Mouse (Mus musculus): ENCODE measurements at regions not wholly inside any gene's neighbourhood (a gene's known extent, or its start where the extent isn't known, plus 50 kb on each side); places are given as distances from the start of the nearest gene placed in this dataset.
A peak's percentile ranks its signal among the peaks of the same experiment; 100 is the strongest.

DNA sequence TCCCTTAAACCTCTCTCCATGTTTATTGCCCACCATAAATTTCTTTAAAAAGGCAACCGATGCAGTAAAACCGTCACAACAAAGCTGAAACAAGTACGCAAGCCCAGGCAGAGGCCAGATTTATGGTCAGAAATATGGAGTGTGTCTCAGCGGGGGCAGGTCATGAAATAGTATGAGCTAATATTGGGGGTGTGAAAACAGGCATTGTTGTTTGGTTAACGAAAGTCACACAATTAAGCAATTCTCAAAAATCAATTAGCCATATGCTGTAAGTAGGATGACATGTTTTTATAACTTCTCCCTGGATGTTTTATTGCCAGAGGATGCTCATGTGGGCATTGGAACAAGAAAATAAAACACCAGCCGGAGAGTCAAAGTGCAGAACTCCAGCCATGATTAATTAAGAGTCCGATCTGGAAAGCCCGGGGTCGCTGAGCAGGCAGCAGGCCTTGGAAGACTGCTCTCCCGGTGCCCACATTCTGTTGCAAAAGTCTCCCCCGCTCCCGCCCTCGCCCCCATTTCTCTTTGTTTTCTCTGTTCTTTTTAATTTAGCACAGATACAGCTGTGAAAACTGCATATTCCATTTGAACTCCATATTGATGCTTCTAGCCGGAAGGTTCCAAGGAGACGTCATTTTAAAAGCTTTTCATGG, 239.0 kb downstream of the Cxcl12 start:
- intact Hi-C loops (cut with DNase I; ENCODE audit: low total_unique reads), result no loop called here
- no peak for DNase-seq

DNA sequence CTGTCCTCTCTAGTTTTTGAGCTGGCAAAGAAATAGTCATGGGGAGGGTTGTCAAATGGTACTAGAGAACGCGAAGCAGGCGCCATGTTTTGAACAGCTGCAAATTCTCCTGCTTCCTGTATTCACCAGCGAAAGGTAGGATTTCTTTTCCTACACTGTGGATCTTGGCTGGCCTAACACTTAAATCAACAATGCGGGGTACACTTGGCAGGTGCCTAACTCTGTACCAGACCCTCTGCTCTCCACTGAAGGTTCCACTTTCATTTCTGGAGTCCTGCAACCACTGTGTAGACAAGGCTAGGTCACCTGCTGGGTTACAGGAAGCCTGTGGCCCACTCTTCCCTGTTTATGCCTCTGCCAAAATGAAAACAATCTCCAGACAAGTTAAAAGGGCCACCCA, 239.6 kb downstream of the Cxcl12 start:
- DNase-seq, result no peak

DNA sequence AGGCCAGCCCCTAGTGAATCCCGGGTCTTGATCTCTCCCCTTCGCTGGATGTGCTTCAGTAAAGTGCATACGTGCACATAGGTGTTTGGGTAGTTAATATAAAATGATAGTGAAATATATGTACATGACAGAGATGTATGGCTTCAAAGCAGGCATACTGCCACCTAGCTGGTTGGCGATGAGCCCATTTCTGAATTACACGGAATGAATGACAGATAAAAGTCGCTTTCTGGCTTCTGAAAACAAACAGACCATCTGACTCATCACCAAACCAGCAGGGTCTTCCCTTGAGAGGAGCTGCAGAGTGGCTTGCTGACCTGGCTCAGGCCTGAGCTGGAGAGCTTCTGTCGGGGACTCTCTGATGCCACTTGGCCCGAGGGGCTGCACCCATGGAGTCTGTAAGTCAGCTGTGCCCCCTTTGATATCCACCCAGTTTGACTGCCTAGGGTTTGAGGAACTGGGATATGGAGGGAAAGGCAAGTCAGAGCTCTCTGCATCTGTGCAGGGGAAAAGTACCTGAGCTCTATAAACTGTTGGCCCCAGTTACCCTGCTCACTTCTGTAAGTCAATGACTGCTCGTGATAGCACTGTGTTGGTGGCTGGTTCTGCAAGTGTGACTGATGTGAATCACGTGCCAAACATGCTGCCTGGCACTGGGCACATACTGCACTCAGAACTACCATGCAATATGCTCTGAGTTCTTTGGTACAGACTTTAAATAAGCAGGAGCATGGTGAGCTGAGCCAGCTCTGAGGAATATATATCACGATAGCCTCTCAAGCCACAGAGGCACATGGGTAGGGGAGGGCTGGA, 240.8 kb downstream of the Cxcl12 start:
- DNase-seq, result no peak
- intact Hi-C loops (cut with DNase I; ENCODE audit: low total_unique reads), result no loop called here

More for the DNA sequence above, 239.6 kb downstream of the Cxcl12 start:
- intact Hi-C loops (cut with DNase I; ENCODE audit: low total_unique reads), result no loop called here

DNA sequence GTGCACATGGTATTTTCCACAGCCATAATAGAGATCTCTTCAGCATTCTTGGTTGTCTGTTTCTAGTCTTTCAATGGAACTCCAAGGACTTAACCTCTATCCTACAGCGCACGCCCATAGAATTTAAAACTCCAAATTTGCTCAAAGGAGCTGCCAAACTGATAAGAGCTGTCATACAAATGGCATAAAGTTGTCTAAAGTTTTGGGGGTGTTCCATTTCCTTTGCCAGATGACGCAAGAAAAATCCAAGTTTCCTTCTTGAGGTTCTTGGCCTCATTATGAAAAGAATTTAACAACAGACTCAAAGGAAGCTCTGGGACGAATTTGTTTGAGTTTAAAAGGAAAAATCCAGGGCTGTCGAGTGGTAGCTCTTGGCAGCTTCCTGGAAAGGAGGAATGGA, 246.6 kb downstream of the Cxcl12 start:
- DNase-seq, result no peak

DNA sequence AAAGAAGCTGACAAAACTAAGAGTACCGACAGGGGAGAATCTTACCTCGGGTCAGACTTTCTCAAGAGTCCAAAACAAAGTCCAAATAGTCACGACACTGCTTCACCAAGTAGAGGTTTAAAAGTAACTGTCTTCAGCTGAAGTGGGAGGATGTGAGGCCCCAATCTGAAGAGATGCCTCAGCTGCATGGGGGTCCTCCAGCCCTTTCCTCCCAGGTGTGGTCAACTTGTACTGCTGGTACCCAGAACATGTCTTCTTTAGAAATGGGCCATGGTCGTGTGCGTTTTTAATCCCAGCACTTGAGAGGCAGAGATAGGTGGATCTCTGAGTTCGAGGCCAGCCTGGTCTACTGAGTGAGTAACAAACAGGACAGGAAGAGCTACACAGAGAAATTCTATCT, 247.6 kb downstream of the Cxcl12 start:
- intact Hi-C loops (cut with DNase I; ENCODE audit: low total_unique reads), result no loop called here
- no peak for DNase-seq

More for the DNA sequence above, 246.6 kb downstream of the Cxcl12 start:
- intact Hi-C loops (cut with DNase I; ENCODE audit: low total_unique reads), result no loop called here

DNA sequence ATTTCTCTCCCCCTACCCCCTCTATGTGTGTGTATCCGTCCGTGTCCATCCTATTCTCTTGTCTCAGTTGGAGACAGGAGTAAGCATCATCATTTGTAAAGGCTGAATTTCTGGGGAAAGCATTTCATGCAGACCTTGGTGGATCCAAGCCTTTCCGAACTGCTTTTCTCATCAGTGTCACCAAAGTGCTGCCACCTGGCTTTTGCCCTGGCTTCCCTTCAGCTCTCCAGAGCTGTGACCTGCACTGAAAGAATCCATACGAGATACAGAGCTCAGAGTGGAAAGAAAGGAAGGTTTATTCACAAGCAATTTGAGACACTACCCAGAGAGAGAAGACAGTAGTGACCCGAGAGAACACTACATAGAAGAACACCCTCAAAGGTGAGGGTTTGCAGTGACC, 248.1 kb downstream of the Cxcl12 start:
- DNase-seq, result no peak
- intact Hi-C loops (cut with DNase I; ENCODE audit: low total_unique reads), result no loop called here

DNA sequence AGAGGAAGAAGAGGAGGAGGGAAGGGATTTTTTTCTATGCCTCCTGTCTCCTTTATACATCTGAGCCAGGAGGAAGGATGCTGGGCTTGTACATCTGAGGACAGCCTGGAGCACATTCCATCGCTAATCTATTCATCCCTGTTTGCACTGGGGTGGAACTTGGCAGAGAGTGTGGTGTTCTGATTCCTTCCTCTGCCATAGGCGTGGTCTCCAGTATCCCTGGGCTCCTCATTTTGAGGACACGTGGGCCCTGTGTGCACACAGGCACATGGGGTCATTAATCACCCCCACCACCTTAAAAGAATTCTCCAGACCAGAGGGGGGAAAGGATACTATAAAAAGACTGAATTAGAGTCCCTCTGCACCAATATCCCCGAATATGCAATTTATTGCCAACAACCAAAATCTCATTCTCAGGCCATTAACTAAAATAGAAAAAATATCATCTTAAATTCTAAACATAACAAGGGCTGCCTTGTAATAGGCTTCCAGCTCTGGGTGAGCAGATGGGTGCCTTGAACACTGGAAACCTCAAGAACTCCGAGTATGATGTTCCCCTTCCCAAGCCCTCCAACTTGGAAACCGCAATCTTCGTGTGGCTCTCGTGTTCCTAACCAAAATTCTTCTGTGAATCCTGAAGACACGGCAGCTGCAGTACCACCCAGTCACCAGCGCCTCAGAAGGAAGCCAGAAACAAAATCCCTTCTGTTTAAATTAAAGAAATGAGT, 254.7 kb downstream of the Cxcl12 start:
- DNase-seq, result no peak
- intact Hi-C loops (cut with DNase I; ENCODE audit: low total_unique reads), result no loop called here

DNA sequence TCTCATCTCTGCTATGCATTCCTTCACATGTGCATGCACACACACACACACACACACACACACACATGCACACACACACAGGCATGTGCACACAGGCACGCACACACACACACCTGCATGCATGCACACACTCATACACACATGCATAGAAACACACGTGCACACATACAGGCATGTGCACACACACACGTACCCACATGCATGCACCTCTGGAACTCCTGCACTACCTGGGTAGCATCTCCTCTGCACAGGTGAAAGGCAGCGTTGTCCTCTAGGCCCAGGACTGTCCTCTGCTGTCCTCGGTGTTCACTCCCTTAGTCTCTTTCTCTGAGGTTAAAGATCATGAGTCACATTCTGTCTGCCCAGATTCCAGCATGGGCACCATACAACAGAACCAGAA, 258.0 kb downstream of the Cxcl12 start:
- intact Hi-C loops (cut with DNase I; ENCODE audit: low total_unique reads), result no loop called here
- DNase-seq, result no peak

DNA sequence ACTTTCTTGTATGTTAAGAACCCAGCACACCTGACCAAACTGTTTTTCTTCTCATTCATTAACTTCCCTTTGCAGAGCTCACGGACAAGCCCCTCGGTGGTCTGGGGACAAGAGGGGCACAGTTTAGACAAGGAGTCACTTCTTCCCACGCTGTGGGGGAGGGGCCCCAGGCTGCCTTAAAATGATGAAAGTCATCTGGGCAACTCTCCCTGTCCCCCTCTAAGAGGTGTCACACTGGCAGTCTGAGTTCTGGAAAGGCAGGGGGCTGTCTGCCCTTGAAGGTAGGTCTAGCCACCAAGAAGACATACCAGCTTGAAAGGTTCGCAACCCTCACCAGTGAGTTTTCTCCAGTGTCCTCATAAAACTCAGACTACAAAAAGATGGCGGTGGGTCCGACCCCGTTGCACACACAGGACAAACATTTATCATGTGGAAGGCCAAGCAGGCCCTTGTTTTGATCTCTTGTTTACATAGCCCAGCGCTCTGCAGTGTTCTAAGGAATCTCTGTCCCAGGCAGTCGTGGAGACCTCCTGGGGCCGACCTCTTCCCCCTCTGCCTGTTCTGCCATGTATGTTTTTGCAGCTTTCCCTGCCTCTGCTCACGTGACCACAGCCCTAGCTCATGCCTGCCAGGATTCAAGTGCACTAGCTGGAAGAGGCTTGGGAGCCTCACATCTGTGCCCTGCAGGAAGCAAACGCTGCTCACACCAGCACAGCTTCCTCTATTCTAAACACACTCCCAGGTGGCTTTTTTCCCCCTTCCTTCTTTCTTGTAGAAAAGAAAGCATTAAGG, 259.2 kb downstream of the Cxcl12 start:
- intact Hi-C loops (cut with DNase I; ENCODE audit: low total_unique reads), result no loop called here
- peak; percentile 23 for DNase-seq

DNA sequence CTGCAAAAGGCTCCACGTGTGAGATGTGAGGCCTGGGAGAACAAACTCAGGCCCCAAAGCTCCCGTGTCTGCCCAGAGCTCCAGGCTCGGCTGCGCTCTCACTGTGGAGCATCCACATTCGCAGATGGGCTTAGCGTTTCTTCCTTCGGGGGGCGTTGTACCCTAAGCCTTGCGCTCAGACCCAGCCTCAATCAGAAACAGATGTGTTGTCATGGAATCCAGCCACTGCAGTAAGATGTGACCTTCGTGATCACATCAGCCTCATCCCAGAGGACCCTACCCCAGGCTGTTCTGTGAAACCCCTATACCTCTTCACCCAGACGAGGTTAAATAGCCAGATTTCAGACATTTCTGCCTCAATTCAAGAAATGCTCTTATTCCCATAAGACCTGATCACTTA, 260.1 kb downstream of the Cxcl12 start:
- intact Hi-C loops (cut with DNase I; ENCODE audit: low total_unique reads), result no loop called here
- DNase-seq, result no peak

DNA sequence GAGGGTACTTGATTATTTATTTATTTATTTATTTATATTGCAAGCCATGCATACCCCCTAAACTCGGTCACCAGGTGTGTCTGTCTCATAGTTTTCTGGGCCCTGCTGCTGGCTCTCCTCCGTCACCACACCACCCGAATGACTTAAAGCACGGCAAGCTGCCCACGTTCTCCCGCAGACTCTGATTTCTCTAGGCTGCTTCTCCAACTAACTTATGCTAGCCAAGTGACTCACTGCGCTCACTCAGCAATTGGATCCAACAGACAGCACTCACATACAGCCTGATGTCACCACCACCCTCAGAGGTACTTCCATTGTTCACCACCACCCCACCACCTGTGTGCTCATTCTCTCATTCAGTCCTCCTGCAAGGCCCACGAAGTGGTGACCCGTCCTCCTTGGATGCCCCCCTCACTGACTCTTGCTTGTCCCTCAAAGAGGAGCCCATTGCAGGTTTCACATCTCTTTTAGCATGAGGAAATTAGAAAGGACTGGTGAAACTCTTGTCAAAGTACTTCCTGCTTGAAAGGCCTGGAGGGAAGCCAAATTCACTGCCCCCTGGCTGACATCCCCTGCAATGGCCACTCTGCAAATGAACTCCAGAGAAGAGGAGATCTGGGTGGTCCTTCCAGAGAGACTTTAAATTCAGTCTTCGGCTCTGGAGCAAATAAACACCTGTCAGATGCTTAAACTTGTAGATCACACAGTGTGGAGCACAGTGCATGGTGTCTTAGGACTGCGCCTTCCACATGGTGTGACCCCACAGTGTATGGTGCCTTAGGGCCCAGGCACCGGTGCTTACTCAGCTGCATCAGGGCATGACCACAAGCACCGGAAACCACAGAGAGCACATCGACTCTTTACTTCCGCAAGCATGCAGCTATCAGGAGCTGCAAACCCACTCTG, 262.8 kb downstream of the Cxcl12 start:
- DNase-seq, result peak; percentile 19
- intact Hi-C loops (cut with DNase I; ENCODE audit: low total_unique reads), result no loop called here

DNA sequence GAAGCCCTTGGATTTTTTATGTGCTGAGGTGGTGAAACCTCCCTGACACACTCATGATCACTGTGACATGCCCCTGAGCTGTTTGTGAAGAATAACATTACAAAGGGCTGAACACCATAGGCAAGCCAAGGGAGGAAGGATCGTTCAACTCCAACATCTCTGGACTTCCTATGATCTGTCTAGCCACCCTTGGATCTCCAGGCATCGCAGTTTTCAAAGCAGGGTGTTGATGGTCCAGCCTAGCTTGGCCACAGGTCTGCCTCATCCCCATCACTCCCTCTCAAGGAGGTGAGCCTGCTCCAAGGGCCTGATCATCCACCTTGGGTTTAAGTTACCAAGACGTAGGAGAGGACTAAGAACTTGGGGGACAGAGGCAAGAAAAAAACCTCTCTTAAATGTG, 268.5 kb downstream of the Cxcl12 start:
- intact Hi-C loops (cut with DNase I; ENCODE audit: low total_unique reads), result no loop called here
- no peak for DNase-seq

DNA sequence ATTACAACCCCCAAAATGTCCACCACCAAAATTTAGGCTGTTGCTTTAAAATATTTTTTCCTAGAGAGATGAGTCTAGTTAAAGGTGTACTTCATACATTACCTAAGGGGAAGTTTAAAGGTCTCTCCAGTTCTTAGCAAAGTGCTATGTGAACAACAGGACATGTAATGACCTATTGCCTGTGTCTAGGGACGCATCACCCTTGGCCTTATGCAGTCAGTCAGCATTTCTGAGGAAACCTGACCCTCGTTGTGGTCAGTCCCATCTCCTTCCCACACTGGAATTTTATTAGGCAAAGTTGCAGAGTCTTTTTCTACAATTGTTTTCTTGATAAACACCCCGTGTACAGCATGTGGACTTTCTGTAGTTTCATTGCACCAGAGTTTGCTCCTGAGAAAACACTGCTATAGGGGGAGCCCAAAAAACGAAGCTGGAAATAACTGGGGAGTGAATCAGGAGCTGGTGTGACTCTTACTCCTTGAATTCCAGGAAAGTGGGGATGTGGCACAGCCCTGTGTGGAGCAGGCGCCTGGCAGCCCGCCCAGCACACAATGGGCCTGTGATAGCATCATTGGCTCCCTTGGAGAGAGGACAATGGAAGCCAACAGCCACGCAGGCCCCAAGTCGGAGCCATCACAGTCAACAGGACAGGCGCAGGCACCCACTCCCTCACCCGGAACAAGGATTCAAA, 269.2 kb downstream of the Cxcl12 start:
- intact Hi-C loops (cut with DNase I; ENCODE audit: low total_unique reads), result no loop called here
- peak; percentile 59 for DNase-seq

DNA sequence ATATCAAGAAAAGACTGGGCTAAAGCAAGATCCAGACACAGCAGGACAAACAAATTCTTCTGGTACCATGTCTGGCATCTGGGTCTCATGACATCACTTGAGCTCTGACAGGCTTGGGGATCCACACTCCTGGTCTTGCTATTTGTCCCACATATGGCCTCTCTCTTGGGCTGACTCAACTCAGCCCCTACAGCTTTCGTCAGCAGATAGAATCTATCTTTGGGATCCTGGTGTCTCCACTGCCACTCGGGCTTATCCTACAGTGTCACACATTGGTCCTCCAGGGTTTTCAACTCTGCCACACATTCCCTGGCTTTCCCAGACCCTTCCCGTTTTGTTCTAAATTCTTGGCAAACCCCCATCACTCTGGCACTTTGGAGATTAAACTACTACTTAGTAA, 280.3 kb downstream of the Cxcl12 start:
- intact Hi-C loops (cut with DNase I; ENCODE audit: low total_unique reads), result no loop called here
- DNase-seq, result no peak

DNA sequence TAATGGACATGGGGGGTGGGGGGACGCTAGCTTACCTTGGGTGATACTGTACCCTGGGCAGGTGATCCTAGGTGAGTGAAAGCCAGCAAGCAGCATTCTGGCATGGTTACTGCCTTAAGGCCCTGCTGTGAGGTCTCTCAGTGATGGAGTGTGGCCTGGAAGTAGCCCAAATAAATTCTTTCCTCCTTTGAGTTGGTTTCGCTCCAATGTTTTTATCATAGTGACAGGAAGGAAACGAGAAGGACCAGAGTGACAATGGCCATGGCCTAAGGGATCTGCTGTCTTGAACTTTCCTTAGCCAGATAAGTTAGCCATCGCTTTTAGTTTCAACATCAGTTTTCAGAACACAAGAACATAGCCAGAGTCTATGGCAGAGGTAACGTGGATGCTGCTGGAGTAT, 282.7 kb downstream of the Cxcl12 start:
- intact Hi-C loops (cut with DNase I; ENCODE audit: low total_unique reads), result no loop called here
- DNase-seq, result no peak

DNA sequence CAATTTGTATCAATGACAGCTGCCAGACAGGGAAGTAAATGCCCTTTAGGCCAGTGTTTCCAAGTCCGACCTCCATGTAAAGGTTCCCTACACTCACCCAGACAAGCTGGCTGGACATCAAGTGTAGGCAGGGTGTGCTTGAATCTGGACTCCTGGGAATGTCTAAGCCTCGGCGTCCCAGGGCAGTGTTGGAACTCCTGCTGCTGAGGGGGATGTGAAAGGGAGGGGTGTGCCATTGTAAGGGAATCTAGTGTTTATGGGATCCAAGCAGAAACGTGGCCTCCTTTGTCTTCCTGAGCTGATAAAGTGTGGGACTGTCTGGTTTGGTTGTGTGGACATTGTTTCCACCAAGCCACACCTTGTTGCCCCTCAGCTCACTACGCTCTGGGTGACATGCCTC, 291.9 kb downstream of the Cxcl12 start:
- intact Hi-C loops (cut with DNase I; ENCODE audit: low total_unique reads), result no loop called here
- DNase-seq, result no peak

DNA sequence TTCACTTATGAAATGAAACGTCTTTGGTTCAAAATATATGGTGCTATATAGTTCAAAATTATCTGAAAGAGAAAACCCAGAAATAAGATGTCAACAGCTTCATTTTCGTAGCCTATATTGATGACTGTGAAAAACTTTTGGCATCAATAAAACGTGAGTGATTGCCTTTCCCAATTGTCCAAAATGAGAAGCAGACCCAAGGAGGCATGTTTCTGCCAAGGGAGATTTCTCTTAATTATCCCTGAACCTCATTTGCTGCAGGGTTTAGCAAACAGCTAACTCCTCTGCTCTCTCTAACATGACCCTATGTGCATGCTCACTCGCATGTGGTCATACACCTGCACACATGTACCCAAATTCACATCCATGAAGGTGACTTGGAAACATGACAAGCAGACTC, 296.8 kb downstream of the Cxcl12 start:
- intact Hi-C loops (cut with DNase I; ENCODE audit: low total_unique reads), result no loop called here
- DNase-seq, result no peak

DNA sequence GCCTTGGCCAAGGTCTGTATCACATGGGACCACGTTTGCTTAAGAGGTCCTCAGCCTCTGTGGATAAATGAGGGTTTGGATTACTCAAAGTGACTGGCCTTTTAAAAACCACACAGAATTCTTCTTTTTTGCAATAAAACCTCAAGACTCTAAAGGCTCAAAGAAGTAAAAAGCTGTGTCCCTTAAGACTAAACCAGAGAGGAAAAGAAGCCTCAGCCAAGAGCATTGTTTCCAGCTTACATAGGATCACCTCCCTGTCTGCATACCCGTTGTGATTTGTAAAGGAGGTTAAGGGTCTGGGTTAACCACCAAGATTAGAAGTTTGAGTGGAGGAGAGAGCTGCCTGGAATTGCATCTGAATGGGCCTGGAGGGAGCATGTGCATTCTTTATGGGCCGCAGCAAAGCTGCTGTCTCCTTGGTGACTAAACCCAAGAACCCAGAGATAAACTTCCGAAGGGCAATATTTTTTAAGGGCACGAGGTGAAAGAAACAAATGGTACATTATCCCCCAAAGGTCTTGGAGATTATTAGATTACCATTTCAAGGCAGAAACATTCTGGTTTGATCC, 297.4 kb downstream of the Cxcl12 start:
- DNase-seq, result no peak
- intact Hi-C loops (cut with DNase I; ENCODE audit: low total_unique reads), result no loop called here

Data from gastrocnemius, postnatal 14 days (tissue).